Mouse (Mus musculus) megakaryocyte progenitor cell, adult 5-6 weeks (primary cell): ENCODE measurements around the gene Nprl2. TPM values are rescaled to one million over a fixed set of nuclear protein-coding genes. Genes with fewer than 3 reads are reported as not detected.

Source experiments
- ATAC-seq: replicated peaks from 2 replicates; pipeline ENCODE4 v1.8.0; 2016; ENCODE audit warnings: mild to moderate bottlenecking, moderate TSS enrichment, inconsistent platforms; ENCODE audit not compliant: poor library complexity
- total RNA-seq, 2 experiments: library from RNA; stranded (forward) in 1 of 2; stranded (reverse) in 1 of 2; fragments of 157-497, 149-512 nt in 1 of 2; fragments of 200-1000 nt in 1 of 2; gene quantifications; 2 replicates each; pipeline versions ENCODE4 v1.2.3 to v1.2.4; 2015 to 2017

Nprl2 gene
- total RNA-seq (2015) (9.2 and 14.3 TPM in 2 replicates), total RNA-seq (2017) (10.7 and 13.0 TPM in 2 replicates)

- ATAC-seq: peak; percentile 83
Measured at GRCm38 (mm10) chr9:107541474-107542351, at the start of gene Nprl2, which contains the start of gene Cyb561d2. TSS of gene Nprl2 (plus strand) at chr9:107542226. TSS of gene Cyb561d2 (minus strand) at chr9:107542193.

GRCm38 (mm10) chr9:107493511-107493910, 48.5 kb upstream of the Nprl2 start:
- no peak for ATAC-seq

DNA sequence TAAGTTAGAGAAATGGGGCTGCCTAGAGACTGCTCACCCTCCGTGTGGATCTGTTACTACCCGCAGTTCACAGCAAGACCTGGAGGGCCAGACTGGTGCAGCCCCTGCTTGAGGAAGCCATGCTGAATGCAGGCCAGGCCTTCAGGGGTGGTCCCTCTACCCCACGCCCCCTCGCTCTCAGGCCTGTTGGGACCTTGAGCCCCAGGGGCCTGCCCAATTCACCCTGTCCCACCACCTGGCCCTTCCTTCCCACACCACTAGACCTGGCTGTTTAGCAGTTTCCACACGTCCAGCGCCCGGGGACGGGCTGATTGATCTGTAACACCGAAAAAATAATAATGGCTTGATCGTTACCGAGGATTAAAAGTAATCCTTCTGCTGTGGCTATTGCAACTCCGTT, 47.8 kb upstream of the Nprl2 start:
- no peak for ATAC-seq

DNA sequence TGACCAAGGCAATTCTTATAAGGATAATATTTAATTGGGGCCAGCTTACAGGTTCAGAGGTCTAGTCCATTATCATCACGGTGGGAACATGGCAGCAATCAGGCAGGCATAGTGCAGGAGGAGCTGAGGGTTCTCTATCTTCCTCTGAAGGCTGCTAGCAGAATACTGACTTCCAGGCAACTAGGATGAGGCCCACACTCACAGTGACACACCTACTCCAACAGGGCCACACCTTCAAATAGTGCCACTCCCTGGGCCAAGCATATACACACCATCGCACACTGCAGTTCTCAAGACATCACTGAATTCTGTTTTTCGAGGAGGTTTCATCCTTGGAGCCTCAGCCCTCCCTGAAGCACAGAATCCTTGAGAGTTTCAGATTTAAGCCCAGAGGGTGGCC, 45.7 kb upstream of the Nprl2 start:
- no peak for ATAC-seq

DNA sequence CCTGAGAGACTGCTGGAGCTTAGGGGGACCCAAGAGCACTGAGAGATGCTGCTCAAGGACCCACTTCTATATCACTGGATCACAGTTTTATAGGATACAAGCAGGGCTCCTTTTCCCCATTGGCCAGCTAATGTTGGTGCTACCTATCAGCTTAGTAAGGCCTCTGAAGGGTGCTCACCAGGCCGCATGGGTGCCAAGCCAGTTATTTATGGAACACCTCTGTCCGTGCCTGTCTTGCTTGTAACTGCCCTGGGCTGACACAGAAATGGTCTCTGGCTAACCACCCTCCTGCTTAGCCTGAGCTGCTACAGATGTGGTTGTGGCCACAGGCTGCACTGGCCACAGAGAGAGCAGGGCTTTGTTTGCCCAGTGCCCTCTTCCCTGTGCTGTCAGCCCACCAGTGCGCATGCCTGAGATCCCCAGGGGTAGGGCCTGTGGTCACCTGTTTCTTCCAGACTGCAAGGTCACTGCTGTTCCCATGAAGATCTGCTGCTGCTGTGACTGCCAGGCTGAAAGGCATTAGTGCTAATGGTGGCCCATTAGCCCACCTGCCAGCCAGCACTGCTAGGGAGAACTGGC, 41.2 kb upstream of the Nprl2 start:
- ATAC-seq: no peak

DNA sequence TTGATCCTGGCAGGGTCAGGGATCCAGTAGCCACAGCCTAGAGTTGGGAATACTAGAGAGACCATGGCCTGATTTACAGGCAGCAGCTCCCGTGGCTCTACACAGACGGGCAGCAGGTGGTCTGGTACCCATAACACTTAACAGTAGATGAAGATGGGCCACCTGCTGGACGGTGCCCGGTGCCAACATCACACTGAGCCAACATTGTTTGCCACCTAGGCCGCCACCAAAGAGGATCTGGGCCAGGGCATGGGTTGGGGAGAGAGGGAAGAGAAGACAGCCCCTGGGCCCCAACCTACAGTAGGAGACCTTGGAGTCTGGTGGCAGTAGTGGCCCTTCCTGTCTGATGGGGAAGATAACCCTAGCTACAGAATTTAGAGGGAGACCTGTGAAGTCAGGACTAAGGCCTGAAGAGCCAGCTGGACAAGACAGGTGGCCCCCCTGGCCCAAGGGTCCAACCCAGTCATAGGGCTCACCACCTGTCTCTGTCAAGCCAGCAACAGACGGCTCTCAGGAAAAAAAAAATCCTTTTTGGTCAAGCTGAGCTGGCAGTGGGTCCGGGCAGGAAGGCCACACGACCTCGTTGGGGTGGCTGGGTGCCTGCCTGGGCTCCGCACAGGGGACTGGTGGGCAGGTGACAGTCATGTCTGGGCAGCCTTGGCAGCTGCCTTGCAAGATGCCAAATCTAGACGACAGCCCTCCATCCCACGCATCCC, 39.7 kb upstream of the Nprl2 start:
- ATAC-seq: no peak

DNA sequence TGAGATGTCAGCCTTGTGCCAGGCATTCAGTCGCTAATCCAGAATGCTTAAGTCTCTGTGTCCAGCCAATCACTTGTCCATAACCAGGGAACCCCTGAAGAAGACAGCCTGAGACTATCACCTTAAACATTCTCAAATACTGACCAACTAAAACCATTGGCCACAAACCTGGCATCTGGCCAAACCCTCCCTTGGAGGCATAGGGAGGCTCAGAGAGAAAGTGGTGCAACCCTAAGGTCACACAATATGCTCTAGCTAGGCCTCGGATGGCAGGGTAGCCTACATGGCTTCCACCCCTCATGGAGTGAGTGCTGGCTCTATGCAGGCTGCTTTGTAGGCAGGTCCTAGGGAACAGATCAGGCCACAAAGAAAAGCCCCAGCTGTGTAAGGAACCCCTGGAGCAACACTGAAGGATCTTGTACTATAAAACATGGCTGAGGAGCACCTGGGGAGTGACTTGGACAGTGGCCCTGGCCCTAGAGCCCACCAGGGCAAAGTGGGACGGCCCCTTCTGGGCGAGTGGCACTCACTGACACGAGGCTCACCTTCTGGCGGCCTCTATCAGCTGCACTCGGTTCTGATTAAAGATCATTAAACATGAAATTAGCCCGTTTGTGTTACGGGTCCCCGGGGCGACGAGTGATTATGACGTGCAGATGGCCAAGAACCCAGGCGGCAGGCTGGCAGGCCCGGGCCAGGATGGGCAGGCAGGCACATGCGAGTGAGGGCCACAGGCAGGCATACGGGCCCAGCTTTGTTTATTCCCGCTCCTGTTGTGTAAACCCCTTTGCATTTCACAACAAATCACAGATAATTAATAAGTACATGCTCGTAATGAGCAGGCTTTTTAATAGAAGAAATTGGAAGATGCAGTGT, 37.1 kb upstream of the Nprl2 start:
- no peak for ATAC-seq

GRCm38 (mm10) chr9:107508266-107508665, 33.8 kb upstream of the Nprl2 start:
- ATAC-seq: no peak

DNA sequence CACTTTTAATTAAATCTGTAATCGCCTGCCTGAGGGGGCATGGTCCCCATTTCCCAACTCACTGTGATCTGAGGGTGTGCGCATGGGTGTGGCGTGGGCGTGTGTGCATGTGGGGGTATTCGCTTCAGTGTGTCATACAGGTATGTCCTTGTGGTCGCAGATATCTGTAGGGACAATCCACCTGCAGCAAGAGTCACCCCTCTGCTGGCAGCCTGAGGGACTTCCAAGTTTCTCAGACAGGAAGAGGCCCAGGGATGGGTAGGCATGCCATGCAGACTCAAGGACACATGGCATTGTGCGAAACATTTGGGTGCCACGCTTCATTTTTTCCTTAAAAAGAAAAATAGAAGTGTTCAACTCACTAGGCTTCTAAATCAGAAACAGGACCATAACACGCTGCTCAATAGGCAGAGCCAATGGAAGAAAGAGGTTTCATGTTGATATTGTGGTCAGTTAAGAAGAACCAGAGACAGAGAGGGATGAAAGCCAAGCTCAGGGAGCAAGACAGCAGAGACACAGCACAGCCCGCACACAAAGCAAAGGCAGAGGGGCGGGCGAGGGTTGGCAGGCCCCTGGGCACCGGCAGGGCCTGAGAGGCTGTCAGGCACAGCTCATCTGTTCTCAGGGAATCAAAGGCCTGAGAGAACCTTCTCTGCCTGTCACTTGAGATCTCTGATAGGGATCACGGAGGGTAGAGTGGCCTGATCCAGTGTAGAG, 31.5 kb upstream of the Nprl2 start:
- ATAC-seq: no peak

- ATAC-seq: no peak
Measured at GRCm38 (mm10) chr9:107511436-107511835, 30.6 kb upstream of the Nprl2 start.

DNA sequence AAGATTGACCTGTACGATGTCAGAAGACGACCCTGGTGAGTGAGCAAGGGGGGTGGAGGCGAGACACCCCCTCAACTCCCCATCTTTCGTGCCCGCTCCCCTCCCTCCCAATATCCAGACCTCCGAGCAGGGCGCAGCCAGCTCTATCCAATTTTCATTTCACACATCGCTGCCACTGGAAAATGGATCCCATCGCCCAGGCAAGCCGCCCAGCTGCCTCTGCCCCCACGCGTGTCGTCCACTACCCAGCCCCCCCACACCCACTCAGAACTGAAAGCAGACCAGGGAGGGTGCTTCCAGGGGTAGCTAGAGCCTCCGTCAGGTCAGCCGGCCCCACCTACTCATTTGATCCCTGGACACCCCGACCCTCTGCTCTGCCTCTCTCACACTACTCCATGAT, 29.7 kb upstream of the Nprl2 start:
- ATAC-seq: no peak

- peak; percentile 92 for ATAC-seq
Measured at GRCm38 (mm10) chr9:107514303-107514955, 27.6 kb upstream of the Nprl2 start.

DNA sequence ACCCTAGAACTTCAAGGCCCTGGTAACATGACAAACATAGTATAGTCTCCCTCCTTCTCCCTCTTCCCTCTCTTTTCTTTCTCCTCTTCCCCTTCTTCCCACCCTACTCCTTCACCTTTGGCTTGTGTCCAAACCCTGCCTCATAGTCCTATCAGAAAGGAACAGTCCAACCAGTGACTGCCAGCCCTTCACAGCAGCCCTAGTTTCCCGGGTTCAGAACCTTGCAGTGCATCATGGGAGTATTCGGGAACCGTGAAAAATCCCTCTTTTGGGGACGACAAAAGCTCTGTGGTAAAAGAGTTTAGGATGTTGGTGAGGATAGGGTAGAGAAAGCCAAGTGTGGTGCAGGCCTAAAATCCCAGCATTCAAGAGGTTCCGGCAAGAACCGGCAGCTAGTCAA, 21.7 kb upstream of the Nprl2 start:
- ATAC-seq: no peak

- no peak for ATAC-seq
Measured at GRCm38 (mm10) chr9:107521190-107521589, 20.8 kb upstream of the Nprl2 start.

GRCm38 (mm10) chr9:107521711-107522399, 20.2 kb upstream of the Nprl2 start:
- ATAC-seq: peak; percentile 36

- no peak for ATAC-seq
Measured at GRCm38 (mm10) chr9:107522400-107522711, 19.7 kb upstream of the Nprl2 start.

DNA sequence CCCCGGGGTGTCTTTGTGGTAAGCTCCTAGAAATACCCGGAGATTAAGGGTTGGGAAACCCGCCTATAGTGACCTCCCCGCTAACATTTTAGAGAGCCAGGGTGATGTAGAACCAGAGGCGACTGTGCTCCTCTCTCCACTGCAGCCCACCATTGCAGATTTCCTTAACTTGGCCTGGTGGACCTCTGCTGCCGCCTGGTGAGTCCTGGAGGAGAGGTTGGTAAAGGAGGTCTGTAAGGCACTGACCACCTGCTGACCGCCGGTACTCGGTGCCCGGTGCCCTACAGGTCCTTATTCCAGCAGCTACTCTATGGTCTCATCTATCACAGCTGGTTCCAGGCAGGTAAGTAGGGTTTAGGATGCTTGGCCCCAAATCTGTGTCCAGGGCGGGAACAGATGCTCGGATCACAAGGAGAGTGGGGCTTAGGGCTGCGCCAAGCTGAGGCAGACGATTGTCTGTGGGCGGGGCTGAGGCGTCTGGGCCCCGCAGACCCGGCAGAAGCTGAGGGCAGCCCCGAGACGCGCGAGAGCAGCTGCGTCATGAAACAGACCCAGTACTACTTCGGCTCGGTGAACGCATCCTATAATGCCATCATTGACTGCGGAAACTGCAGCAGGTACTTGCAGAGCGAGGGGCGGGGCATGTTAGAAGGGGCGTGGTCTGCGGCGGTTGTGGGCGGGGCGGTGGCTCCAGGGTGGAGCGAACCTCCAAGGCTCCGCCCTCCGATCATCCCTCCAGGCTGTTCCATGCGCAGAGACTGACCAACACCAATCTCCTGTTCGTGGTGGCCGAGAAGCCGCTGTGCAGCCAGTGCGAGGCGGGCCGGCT, 15.6 kb upstream of the Nprl2 start:
- peak; percentile 79 for ATAC-seq

GRCm38 (mm10) chr9:107533791-107534407, 8.1 kb upstream of the Nprl2 start, which contains the start of gene Tmem115:
TSS of gene Tmem115 (plus strand) at chr9:107533945.
- ATAC-seq: peak; percentile 90
